Mouse (Mus musculus) neutrophil, adult 5-6 weeks (primary cell): ENCODE data around the gene Dcaf11. TPM values are rescaled to one million over a fixed set of nuclear protein-coding genes. Genes with fewer than 3 reads are reported as not detected.

Experiments used
- ATAC-seq: fragments of 151-379, 151-347 bp; 2 replicates; pipeline ENCODE4 v1.8.0; 2017; ENCODE audit warnings: mild to moderate bottlenecking, moderate TSS enrichment; ENCODE audit not compliant: insufficient number of reproducible peaks, poor library complexity, low FRiP score, severe bottlenecking; ENCODE audit errors: extremely low read depth
- total RNA-seq: library from RNA; stranded (forward); fragments of 200-1000 nt; gene quantifications from 2 replicates; pipeline ENCODE4 v1.2.3, GENCODE M21; 2017

Dcaf11 gene
- total RNA-seq, 1 experiment from 2014 or later, result 82.2 TPM

DNA sequence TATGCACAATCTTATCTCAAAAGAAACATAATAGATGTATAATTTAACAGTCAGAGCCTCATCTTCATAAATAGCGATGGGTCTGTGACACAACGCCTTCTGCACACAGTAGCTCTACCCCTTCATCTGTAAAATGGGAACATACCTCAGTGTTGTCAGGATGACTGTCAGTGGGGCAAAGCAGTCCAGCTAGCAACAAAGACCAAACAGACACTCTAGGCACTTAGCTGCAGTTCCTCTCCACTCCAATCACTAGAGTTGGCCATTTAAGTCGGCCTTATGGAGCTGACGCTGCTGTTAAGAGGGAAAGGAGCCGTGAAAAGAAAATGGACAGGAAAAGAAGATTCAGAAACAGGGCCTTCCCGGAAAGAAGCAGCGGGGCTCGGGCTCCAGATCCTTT is 8.0 kb upstream of the Dcaf11 start:
- ATAC-seq, result no peak

DNA sequence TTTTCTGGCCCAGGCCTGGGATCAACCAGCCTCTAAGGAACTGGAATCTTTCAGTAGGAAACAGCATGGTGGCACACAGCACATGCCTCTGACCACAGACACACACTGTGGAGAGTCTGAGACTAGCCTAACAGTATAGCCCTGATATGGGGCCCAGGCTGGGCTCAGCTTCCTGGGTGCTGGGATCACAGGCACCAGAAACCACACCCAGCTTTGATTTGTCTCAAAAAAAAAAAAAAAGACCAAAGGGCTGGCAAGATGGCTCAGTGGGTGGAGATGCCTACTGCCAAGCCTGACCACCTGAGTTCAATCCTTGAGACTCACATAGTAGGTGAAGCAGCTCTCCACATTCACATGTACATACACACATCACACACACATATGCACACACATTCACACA is 5.2 kb upstream of the Dcaf11 start:
- ATAC-seq, result no peak

DNA sequence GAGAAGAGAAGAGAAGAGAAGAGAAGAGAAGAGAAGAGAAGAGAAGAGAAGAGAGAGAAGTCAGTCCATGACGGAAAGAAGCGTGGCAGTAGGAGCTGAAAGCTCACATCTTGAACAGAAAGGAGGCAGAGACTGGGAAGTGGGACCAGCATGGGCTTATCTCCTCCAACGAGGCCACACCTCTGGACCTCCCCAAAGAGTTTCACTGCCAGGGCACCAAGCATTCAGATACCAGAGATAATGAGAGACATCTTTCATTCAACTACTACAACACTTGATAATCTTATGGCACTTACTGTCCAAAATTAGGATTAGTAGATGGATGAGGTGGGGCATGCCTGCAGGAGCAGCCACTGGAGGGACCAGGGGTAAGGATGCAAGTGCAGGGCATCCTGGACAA is 4.0 kb upstream of the Dcaf11 start:
- no peak for ATAC-seq

DNA sequence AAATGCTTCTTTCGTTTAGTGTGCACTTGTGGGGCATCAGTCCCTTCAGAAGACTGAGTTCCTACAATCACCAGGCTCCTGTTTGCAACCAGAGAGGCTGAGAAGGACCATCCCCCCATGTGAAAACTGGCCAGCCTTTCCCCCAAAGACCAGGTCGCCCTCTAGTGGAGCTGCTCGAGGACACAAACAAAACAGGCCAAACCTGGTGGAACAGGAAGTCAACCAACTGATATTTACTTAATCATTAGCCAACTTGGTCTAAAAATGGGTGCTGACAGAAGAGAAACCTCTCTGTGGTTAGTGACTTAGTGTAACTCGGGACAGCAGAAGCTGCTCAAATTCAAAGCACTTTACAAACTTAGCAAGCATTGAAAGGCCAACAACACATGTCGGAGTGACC is 2.8 kb upstream of the Dcaf11 start:
- ATAC-seq, result peak; percentile 43

DNA sequence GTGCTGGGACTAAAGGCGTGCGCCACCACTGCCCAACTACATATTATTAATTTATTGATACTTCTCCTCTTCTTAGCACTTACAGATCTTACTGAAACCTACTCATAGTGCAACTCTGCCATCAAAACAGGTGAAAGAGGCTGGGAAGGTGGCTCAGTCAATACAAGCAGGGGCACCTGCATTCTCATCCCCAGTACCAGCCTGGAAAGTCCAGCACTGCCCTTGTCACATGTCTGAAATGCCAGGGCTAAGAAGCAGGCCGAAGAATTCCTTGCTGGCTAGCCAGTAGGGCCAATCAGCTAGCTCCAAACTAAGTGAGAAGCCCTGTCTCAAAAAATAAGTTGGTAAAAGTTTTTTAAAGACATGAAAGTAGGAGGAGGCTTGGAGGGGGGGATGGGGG is 2.2 kb upstream of the Dcaf11 start:
- no peak for ATAC-seq

DNA sequence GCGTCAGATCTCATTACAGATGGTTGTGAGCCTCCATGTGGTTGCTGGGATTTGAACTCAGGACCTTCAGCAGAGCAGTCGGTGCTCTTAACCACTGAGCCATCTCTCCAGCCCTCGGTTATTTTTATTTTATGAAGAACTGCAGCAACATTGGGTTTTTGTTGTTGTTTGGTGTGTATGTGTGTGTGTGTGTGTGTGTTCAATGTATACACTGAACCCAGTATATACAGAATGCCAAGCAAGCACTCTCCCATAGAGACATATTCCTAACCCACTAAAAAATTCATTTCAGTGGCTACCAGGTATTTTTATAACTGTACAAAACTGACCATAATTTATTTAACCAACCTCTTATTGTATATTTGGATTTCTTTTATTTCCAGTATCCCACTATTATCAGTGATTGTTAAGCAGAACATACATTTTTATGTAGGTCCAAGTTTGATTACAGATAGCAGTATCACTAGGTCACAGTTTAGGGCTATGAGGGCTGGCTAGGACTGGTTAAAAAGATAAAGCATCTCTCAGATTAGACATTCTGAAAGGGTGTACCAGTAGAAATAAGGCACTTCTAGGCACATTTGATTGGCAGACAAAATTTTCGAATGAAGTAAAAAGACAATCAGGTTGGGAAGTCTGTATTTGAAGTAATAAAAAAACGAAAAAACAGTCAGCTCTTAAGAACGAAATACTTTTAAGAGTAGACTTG is 912 bp upstream of the Dcaf11 start:
- ATAC-seq, result no peak

DNA sequence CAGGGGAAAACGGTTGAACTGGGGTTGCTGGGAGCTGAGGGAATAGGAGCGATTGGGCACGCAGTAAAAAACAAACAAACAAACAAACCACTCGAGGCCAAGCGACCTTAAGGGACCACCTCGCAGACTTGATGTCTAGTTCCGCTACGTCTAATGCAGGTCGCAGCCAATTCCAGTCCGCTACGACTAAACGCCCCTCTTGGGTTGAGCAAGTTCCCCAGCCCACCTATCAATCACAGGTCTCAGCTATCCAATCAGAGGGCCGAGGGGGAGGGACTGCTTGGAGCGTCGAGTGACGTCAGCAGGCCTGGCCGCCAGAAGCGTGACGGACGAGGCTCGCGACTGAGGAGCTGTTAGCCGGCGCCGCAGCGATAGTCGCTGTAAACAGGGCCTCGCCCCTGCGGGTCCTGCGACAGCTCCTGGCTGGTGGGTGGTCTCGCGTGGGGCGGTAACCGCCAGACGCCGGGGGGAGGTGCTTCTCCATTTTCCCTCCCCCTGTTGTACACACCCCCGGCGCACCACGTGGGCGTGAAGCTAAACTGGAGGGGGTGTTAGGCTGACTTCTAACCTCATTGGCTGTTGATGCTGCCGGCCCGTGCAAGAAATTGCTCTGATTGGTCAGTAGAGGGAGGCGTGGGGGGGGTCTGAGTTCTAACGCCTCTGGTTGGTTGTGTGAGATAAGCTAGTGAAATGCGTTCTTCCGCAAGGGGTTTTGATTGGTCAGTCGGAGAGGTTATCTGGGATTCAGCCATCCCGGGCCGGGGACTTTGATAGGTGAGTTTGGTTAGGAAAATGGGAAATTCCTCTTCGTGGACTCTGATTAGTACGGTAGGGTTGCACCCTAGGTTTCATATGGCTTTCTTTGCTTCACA is 632 bp downstream of the Dcaf11 start, which contains the start of gene A730061H03Rik:
Gene A730061H03Rik (minus strand): TSS at position 205 of the 872 bp plus-strand sequence.
- peak; percentile 77 for ATAC-seq

DNA sequence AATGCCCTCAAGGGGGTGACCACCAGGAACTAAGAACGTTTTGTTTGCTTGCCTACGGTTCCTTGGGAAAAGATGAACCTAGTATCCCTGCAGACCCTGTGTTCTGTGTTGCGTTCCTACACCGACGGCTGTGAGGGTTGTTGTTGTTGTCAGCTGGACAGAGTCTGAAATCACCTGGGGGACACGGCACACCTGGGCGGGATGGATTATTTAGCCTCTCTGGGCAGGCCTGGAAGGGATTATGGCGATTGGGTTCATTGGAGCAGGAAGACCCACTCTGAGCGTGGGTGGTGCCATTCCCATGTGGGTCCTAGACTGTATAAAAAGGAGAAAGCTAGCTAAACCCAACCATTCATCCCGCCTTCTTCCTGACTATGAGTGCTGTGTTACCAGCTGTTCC is 2.1 kb downstream of the Dcaf11 start:
- no peak for ATAC-seq

DNA sequence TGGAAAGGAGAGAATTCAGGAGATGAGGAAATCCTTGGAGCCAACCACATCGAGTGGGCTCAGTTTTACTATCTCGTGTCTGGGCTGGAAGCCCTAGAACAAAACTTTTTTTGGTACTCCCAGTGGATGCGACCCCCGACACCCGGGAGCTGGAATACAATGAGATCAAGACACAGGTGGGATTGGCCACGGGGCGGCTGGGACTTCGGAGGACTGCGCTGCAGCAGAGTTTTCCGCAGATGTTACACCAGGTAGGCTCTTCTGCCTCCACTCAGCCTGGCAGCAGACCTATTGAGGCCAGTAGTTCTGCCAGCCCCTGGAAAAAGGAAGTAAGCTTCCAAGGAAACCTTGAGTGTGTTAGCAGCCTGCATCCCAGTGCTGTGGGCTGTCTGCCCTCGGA is 3.4 kb downstream of the Dcaf11 start:
- ATAC-seq, result no peak

DNA sequence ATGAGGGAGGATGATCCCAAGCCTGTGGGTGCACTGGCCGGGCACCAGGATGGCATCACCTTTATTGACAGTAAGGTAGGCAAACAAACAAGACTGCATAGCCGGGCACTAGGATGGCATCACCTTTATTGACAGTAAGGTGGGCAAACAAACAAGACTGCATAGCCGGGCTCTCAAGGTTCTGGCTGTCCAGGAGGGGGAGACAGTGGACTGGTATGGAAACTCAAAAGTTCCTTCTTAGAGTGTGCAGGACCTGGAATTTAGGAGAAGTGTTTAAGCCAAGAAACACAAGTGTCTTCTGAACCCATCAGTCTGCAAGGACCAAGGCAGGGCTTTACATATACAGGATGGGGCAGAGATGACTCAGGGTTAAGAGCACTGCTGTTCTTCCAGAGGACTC is 5.9 kb downstream of the Dcaf11 start:
- no peak for ATAC-seq

DNA sequence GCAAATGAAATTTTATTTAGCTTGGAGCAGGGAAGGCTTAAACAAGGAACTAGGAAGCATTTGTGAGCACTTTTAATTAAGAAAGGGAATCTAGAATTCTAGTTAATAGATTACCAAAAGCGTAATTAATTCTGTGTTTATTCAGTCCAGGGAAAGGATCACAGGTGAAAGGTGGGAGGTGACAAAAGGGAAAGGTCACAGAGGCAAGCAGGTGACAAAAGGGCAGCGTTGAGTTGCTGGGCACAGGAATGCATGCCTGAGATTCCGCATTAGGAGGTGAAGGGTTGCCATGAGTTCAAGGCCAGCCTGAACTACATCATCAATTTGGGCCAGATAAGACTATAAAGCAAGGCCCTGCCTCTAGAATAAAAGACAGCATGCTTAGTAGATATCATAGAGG is 7.7 kb downstream of the Dcaf11 start:
- no peak for ATAC-seq

DNA sequence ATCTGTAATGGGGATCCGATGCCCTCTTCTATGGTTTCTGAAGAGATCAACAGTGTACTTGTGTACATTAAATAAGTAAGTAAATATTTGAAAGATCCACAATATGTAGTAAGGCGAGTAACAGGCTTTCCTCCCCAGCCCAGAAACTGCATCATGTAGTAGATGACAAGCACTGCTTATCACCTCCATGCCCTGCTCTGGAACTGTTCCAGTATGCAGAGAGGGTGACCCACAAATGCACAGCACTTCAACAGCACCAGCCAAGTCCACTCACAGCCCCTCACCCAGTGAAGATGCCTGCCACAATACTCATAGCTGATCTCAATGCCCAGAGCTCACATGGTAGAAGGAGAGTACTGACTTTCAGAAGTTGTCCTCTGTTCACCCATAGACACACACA is 10.8 kb downstream of the Dcaf11 start:
- ATAC-seq, result no peak

DNA sequence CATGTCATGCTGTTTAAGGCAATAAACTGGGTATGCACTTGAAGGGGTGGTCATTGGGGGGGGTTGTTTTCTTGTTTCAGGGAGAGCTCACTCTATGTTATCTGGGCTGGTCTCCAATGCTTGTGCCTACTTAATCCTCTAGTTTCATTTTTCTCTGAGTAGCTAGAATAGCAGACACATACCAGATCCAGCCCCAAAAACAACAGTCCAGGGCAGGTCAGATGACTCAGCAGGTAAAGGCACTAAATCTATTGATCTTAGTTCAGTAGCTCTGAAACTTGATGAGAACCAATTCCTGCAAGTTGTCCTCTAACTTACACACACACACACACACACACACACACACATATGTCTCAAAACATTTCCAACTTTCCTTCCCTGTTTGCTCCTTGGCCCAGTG is 12.0 kb downstream of the Dcaf11 start:
- no peak for ATAC-seq

DNA sequence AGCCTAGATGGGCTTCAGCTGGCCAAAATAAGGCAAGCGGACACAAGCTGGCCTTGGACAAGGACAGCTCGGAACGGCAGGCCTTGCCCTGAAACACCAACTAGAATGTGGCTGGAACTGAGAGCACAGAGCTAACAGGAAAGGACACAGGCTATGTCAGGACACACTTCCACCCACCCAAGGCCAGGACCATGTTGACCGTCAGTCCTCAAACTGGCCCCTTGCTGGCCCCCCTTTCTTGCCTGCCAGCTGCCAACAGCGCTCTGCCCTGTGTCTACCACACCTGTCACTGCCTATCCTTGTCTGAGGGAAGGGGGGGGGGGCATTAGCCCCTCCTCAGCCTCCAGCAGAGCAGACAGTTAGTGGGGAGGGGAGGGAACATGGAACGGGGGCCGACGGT is 15.5 kb downstream of the Dcaf11 start, which contains the start of gene Fitm1:
Gene Fitm1 (plus strand): TSS at position 316 of the 400 bp plus-strand sequence.
- no peak for ATAC-seq

DNA sequence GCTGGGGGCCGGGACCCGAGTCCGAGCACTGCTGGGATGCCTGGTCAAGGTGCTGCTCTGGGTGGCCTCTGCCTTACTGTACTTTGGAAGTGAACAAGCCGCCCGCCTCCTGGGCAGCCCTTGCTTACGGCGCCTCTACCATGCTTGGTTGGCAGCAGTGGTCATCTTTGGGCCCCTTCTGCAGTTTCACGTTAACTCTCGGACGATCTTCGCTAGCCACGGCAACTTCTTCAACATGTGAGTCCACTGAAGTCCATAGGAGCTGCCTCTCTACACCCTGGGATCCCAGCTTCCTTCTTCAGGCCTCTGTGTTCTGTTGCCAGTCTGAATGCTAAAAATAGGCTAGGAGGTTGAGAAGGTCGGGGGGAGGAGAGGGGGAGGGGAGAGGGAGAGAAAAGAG is 15.9 kb downstream of the Dcaf11 start:
- no peak for ATAC-seq

DNA sequence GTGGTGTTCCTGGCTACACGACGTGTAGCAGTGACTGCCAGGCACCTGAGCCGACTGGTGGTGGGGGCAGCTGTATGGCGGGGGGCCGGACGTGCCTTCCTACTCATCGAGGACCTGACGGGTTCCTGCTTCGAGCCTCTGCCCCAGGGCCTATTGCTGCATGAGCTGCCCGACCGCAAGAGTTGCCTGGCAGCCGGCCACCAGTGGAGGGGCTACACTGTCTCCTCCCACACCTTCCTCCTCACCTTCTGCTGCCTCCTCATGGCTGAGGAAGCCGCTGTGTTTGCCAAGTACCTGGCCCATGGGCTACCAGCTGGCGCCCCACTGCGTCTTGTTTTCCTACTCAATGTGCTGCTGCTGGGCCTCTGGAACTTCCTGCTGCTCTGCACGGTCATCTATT is 16.6 kb downstream of the Dcaf11 start:
- no peak for ATAC-seq

DNA sequence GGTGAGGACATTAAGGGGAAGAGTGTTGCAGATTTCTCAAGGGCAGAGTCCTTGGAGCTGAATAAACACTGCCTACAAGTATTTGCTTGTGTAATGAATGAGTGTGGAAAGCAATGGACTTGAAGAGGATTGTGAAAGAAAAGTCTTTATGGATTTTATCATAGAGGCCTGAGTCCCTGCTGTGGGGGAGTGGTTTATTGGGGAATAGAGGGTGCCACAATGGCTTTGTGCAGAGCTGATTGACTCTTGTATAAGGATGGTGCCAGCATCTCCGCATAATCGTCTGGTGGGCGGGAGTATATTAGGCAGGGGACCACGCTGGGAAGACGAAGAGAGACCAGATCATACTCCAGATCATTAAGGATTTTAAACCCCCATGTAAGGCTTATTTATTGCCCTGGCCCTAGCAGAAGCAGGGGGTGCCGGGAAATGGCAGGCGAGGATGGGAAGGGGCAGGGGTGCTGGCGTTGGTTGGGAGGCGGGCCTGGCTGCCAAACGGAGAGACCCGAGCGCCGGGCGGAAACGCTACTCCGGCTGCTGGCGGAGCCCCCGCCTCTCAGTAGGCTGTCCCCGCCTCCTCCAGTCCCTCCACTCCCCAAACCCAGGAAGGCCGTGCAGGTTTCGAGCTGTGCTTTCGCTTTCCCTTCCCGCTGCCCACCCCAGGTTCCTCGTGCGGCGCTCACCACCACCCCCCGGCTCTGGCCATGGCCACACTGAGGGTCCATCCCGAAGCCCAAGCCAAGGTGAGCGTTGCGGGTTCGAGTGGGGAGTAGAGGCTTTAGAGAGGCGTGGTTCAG is 18.3 kb downstream of the Dcaf11 start, which contains the start of gene Psme1:
Gene Psme1 (plus strand): TSS at position 253 of the 797 bp plus-strand sequence.
- ATAC-seq, result peak; percentile 86

DNA sequence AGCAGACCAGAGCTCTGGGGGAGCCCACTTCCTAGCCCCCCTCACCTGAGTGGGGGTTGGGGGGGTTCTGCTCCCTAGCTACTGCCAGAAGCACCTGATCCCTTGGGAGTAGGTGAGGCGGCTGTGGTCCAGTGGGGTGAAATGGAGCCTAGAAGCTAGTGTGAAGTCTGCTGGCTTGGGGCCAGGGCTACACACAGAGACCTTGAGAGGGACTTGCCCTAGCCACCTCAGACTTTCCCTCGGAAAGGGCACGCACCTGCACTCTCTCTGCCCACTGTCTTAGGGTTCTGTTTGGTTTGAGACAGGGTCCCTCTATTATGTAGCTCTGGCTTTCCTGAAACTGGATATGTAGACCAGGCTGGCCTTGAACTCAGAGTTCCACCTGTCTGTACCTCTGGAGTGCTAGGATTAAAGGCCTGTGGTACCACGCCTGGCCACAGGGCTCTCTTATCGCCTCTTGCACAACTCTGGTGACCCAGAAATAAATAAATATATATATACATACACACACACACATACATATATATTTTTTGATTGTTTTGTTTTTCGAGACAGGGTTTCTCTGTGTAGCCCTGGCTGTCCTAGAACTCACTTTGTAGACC is 19.0 kb downstream of the Dcaf11 start:
- no peak for ATAC-seq
